Mouse (Mus musculus) kidney, embryonic 15.5 days (tissue): Measurements from ENCODE around the gene Slc35e3. TPM values are rescaled to one million over a fixed set of nuclear protein-coding genes. Genes with fewer than 3 reads are reported as not detected.

Source experiments
- ATAC-seq: fragments of 200-750 bp; cut with Nextera tagmentation; replicated peaks from 2 replicates; pipeline ENCODE4 v1.8.0; 2017; ENCODE audit warnings: moderate TSS enrichment; ENCODE audit not compliant: low FRiP score
- H3K27ac ChIP-seq: fragments of 300-500 bp; sonication (generic); 2 replicates; pipeline ENCODE4 v1.5.1; 2015; ENCODE audit warnings: mild to moderate bottlenecking, inconsistent platforms
- H3K27me3 ChIP-seq: fragments of 300-500 bp; sonication (generic); 2 replicates; pipeline ENCODE4 v1.6.1; 2015; ENCODE audit warnings: inconsistent platforms
- H3K36me3 ChIP-seq: fragments of 300-500 bp; sonication (generic); 2 replicates; pipeline ENCODE4 v1.6.1; 2015; ENCODE audit warnings: inconsistent platforms
- H3K4me1 ChIP-seq: fragments of 300-500 bp; sonication (generic); 2 replicates; pipeline ENCODE4 v1.6.1; 2015; ENCODE audit warnings: inconsistent platforms
- H3K4me2 ChIP-seq: fragments of 300-500 bp; sonication (generic); 2 replicates; pipeline ENCODE4 v1.6.1; 2015; ENCODE audit warnings: moderate library complexity, mild to moderate bottlenecking, inconsistent platforms
- H3K4me3 ChIP-seq: fragments of 300-500 bp; sonication (generic); replicated peaks from 2 replicates; pipeline ENCODE4 v1.5.1; 2015; ENCODE audit warnings: mild to moderate bottlenecking, inconsistent platforms
- H3K9ac ChIP-seq: fragments of 300-500 bp; sonication (generic); 2 replicates; pipeline ENCODE4 v1.6.1; 2015; ENCODE audit warnings: mild to moderate bottlenecking, inconsistent platforms
- H3K9me3 ChIP-seq: fragments of 300-500 bp; sonication (generic); replicated peaks from 2 replicates; pipeline ENCODE4 v1.6.1; 2016; ENCODE audit warnings: inconsistent platforms
- WGBS: fragments of 180-500 bp; shearing (Covaris S2); methylation state at CpG from one replicate; pipeline ENCODE4 v1.1.7; 2015; ENCODE audit warnings: mixed read lengths; 5-methylcytosine and 5-hydroxymethylcytosine counted together
- polyA plus RNA-seq: library from polyadenylated mRNA; unstranded; fragments of >200 nt; fragmentation: Nextera tagmentation; extraction: Ambion mirVana; gene quantifications from 2 replicates; pipeline ENCODE4 v1.2.1, GENCODE M21; 2015

Gene Slc35e3
- polyA plus RNA-seq, 1 experiment from 2014 or later = 14.8 TPM

DNA sequence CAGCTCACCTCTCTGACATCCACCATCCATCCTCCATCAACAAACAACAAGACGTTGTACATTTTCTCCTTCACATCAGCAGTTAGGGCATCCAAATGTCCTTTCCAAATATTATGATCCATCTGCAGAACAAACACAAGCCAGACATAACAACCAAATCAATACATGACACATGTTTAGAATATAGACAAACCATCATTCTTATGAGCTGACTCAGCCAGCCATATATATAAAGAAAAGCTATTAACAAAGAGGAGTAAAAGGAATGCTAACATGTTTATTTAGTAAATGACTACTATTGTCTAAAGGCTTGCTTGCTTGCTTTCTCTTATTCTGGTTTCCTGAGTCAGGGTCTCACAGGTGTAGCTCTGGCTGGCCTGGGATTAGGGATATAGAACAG lies 11.1 kb upstream of the Slc35e3 start:
- 88% methylated on average over 1 of the region's 1 CpGs for WGBS

GRCm38 (mm10) chr10:117756784-117757183 lies 10.6 kb upstream of the Slc35e3 start:
- Histone ChIP-seq H3K4me3 (no peak overlapping the region), H3K4me1 (no peaks in the 10 kb centered on the region), H3K4me2 (no peak overlapping the region), H3K27ac (no peak overlapping the region), H3K36me3 (peaks cover 94% of the 10 kb centered on the region), H3K9ac (no peak overlapping the region), H3K27me3 (no peaks in the 10 kb centered on the region), H3K9me3 (no peaks in the 10 kb centered on the region)
- ATAC-seq = no peak
- WGBS = 93% methylated on average over 5 of the region's 5 CpGs

More for the DNA sequence above, 11.1 kb upstream of the Slc35e3 start:
- Histone ChIP-seq H3K27me3 (no peaks in the 10 kb centered on the region), H3K9ac (no peak overlapping the region), H3K27ac (no peak overlapping the region), H3K4me3 (no peak overlapping the region), H3K4me1 (no peaks in the 10 kb centered on the region), H3K9me3 (no peaks in the 10 kb centered on the region), H3K4me2 (no peak overlapping the region), H3K36me3 (peaks cover 94% of the 10 kb centered on the region)
- ATAC-seq = no peak

- Histone ChIP-seq H3K27ac (no peak overlapping the region), H3K9ac (no peak overlapping the region), H3K4me1 (no peaks in the 10 kb centered on the region), H3K9me3 (no peaks in the 10 kb centered on the region), H3K36me3 (peaks cover 94% of the 10 kb centered on the region), H3K27me3 (no peaks in the 10 kb centered on the region), H3K4me3 (no peak overlapping the region), H3K4me2 (no peak overlapping the region)
- ATAC-seq = no peak
- WGBS = 92% methylated on average over 11 of the region's 11 CpGs
These were observed 9.8 kb upstream of the Slc35e3 start for GRCm38 (mm10) chr10:117755799-117756467.

- H3K27ac ChIP-seq = no peak overlapping the region
- no peak for ATAC-seq
- H3K36me3 ChIP-seq = peaks cover 92% of the 10 kb centered on the region
- no peak overlapping the region for H3K9ac ChIP-seq
- no peaks in the 10 kb centered on the region for H3K27me3 ChIP-seq
- H3K4me1 ChIP-seq = no peaks in the 10 kb centered on the region
- H3K4me3 ChIP-seq = no peak overlapping the region
- WGBS = 87% methylated on average over 13 of the region's 13 CpGs
- no peak overlapping the region for H3K4me2 ChIP-seq
- no peaks in the 10 kb centered on the region for H3K9me3 ChIP-seq
These were observed 9.1 kb upstream of the Slc35e3 start for GRCm38 (mm10) chr10:117755086-117755798.

DNA sequence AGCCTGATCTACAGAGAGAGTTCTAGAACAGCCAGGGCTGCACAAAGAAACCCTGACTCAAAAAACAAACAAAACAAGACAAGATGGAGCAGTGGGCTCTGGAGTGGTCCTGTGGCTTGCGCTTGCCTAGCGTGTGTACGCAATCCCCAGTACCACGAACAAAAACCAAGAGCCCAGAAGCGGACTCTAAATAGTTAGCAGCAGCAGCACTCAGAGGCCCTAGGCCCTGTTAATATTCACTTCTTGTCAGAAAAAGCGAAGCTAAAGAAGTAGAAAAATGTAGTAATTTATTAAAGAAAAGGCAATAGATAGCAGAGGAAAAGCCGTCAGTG lies 8.4 kb upstream of the Slc35e3 start:
- Histone ChIP-seq H3K36me3 (peaks cover 92% of the 10 kb centered on the region), H3K9ac (no peak overlapping the region), H3K27ac (no peak overlapping the region), H3K4me1 (no peaks in the 10 kb centered on the region), H3K4me2 (no peak overlapping the region), H3K4me3 (no peak overlapping the region), H3K9me3 (no peaks in the 10 kb centered on the region), H3K27me3 (no peaks in the 10 kb centered on the region)
- WGBS = 95% methylated on average over 7 of the region's 7 CpGs
- no peak for ATAC-seq

DNA sequence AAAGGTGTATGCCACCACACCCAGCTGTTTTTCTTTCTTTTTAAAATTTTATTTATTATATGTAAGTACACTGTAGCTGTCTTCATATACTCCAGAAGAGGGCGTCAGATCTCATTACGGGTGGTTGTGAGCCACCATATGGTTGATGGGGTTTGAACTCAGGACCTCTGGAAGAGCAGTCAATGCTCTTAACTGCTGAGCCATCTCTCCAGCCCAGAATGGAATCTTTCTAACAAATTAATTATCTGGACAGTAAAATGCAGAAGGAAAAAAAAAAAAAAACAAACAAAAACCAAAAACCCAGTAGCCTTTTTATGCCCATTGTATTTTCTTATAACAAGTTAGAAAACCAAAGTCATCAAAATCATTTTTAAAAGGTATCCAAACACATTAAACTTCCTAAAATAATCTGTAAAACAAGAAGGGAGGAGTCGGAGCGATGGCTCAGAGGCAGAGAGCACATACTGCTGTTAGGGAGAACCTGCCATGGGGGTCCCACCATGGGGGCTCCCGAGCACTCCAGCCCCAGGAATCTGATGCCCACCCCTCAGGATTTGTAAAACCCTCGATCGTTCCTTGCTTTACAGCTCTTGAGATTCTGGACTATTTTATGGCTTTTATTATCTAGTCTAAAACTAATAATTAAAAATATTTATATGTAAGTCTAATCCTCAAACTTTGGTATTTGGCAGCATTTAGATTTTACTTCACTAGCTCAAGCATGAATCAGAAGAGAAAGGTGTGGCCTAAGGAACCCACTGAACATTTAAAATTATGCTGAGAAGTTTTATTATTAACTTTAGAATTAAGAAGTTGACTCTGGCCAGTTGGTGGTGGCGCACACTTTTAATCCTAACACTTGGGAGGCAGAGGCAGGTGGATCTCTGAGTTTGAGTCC lies 7.8 kb upstream of the Slc35e3 start:
- ATAC-seq = no peak
- no peak overlapping the region for H3K4me3 ChIP-seq
- H3K36me3 ChIP-seq = peaks cover 92% of the 10 kb centered on the region
- H3K27ac ChIP-seq = no peak overlapping the region
- no peak overlapping the region for H3K4me2 ChIP-seq
- no peaks in the 10 kb centered on the region for H3K4me1 ChIP-seq
- no peaks in the 10 kb centered on the region for H3K27me3 ChIP-seq
- 95% methylated on average over 8 of the region's 8 CpGs for WGBS
- H3K9ac ChIP-seq = no peak overlapping the region
- H3K9me3 ChIP-seq = no peaks in the 10 kb centered on the region

GRCm38 (mm10) chr10:117752851-117753647 lies 6.9 kb upstream of the Slc35e3 start:
- no peak for ATAC-seq
- Histone ChIP-seq H3K4me2 (no peak overlapping the region), H3K27ac (no peak overlapping the region), H3K9ac (no peak overlapping the region), H3K4me1 (no peaks in the 10 kb centered on the region), H3K36me3 (peaks cover 90% of the 10 kb centered on the region), H3K9me3 (no peaks in the 10 kb centered on the region), H3K27me3 (no peaks in the 10 kb centered on the region), H3K4me3 (no peak overlapping the region)
- WGBS = 96% methylated on average over 5 of the region's 5 CpGs

DNA sequence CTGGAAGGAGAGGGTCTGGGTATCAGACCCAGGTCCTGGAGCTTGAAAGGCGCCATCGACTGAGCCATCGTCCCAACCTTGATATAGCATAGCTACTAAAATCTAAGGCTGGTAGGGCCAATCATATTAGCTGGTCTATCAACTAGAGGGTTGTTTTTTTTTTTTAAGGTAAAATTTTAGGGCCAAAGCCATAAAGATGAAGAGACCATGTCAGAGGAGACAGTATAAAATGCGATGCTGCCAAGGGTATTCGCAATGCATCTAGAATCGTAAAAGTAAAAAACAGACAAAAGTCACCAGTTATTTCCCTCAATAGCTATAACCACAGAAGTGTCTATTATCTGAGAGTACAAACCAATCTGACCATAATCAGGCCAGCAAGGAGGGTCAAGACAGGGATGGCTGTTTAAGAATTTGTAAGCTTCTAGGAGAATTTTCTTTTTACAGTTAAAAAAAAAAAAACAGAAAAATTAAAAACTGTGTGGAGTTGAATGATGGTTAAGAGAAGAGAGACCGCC lies 6.2 kb upstream of the Slc35e3 start:
- no peak for ATAC-seq

GRCm38 (mm10) chr10:117751744-117752143 lies 5.6 kb upstream of the Slc35e3 start:
- no peak overlapping the region for H3K9ac ChIP-seq
- WGBS = 95% methylated on average over 6 of the region's 6 CpGs
- no peaks in the 10 kb centered on the region for H3K4me1 ChIP-seq
- no peaks in the 10 kb centered on the region for H3K27me3 ChIP-seq
- no peak overlapping the region for H3K27ac ChIP-seq
- H3K4me2 ChIP-seq = no peak overlapping the region
- H3K4me3 ChIP-seq = no peak overlapping the region
- no peak for ATAC-seq
- no peaks in the 10 kb centered on the region for H3K9me3 ChIP-seq
- H3K36me3 ChIP-seq = peaks cover 77% of the 10 kb centered on the region

More for the DNA sequence above, 6.2 kb upstream of the Slc35e3 start:
- Histone ChIP-seq H3K9me3 (no peaks in the 10 kb centered on the region), H3K4me2 (no peak overlapping the region), H3K4me1 (no peaks in the 10 kb centered on the region), H3K4me3 (no peak overlapping the region), H3K36me3 (peaks cover 83% of the 10 kb centered on the region), H3K9ac (no peak overlapping the region), H3K27me3 (no peaks in the 10 kb centered on the region), H3K27ac (no peak overlapping the region)
- 96% methylated on average over 7 of the region's 7 CpGs for WGBS

GRCm38 (mm10) chr10:117751282-117751610 lies 5.1 kb upstream of the Slc35e3 start:
- Histone ChIP-seq H3K27ac (no peak overlapping the region), H3K4me2 (no peak overlapping the region), H3K4me3 (no peak overlapping the region), H3K4me1 (no peaks in the 10 kb centered on the region), H3K9ac (no peak overlapping the region), H3K9me3 (no peaks in the 10 kb centered on the region), H3K36me3 (peaks cover 72% of the 10 kb centered on the region), H3K27me3 (no peaks in the 10 kb centered on the region)
- ATAC-seq = no peak
- WGBS = 95% methylated on average over 14 of the region's 14 CpGs

DNA sequence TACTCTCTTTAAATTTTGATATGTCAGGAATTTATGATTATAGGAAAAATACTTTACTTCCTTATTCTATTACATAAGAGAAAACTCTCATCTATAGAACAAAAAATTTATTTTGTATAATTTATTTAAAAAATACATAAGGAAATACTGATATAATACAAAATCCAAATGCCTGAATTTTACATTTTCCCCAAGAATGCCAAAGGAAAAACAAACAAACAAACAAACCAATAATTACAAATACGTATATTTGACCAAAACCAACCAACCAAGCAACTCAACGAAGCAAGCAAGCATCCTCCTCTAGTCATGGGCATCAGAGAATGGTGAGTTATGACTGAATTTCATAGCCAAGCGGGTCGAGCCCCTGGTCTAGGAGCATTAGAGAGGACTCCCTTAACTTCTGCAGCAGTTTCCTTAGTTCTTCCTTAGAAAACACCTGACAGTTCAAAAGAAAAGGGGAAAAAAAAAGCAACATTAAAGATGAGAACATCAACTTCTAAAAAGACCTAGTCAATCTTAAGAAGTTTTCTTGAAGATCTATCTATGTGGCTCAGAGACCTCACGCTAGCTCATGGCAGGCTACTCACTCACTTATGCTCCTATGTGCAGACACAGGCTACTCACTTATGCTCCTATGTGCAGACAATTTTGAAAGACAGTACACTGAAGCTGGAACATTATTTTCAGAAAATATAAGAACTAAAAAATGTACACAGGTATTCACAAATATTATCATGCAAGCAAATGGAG lies 4.5 kb upstream of the Slc35e3 start:
- H3K9ac ChIP-seq = no peak overlapping the region
- no peak overlapping the region for H3K27ac ChIP-seq
- no peak for ATAC-seq
- no peak overlapping the region for H3K4me2 ChIP-seq
- no peaks in the 10 kb centered on the region for H3K9me3 ChIP-seq
- no peaks in the 10 kb centered on the region for H3K4me1 ChIP-seq
- H3K4me3 ChIP-seq = no peak overlapping the region
- WGBS = 98% methylated on average over 5 of the region's 5 CpGs
- H3K27me3 ChIP-seq = no peaks in the 10 kb centered on the region
- peaks cover 66% of the 10 kb centered on the region for H3K36me3 ChIP-seq
